Mouse (Mus musculus) lung, adult 2 months (tissue): ENCODE measurements around the gene Ppard. TPM values are rescaled to one million over a fixed set of nuclear protein-coding genes. Genes with fewer than 3 reads are reported as not detected.

Source experiments
- DNase-seq: peaks from one replicate; pipeline ENCODE4 v3.0.0; 2022
- H3K4me1 ChIP-seq: fragments of 200-500 bp; 2 replicates; pipeline ENCODE4 v1.6.1; 2011; ENCODE audit warnings: low read length; ENCODE audit not compliant: control insufficient read depth, insufficient read depth
- H3K4me3 ChIP-seq: fragments of 200-500 bp; replicated peaks from 2 replicates; pipeline ENCODE3; 2011; ENCODE audit warnings: low read depth, mild to moderate bottlenecking, control low read depth, low read length; ENCODE audit errors: extremely low read depth
- CTCF ChIP-seq: fragments of 200-500 bp; IDR thresholded peaks from 2 replicates; pipeline ENCODE4 v1.5.1; 2011; ENCODE audit warnings: mild to moderate bottlenecking, low read length, control low read depth; ENCODE audit not compliant: insufficient read depth
- POLR2A ChIP-seq: fragments of 200-500 bp; IDR thresholded peaks from 2 replicates; pipeline ENCODE4 v1.6.1; 2011; ENCODE audit warnings: low read depth, mild to moderate bottlenecking, control low read depth, low read length, borderline replicate concordance; ENCODE audit errors: extremely low read depth
- WGBS: fragments of 180-500 bp; shearing (Covaris S2); methylation state at CpG from one replicate; pipeline ENCODE4 v1.1.7; 2018; 5-methylcytosine and 5-hydroxymethylcytosine counted together
- polyA plus RNA-seq: library from polyadenylated mRNA; depleted of rRNA; stranded (reverse); fragments of >200 nt; gene quantifications from 2 replicates; pipeline ENCODE4 v1.2.3, GENCODE M21; 2012; rRNA removed

The Ppard gene
- polyA plus RNA-seq, 1 experiment: 41.7 TPM

GRCm38 (mm10) chr17:28345271-28345721, 112.8 kb downstream of the Ppard start:
- peaks cover 24% of the 10 kb centered on the region for H3K4me1 ChIP-seq
- WGBS: 21% methylated on average over 8 of the region's 8 CpGs
- TF ChIP-seq POLR2A (no peak), CTCF (no peak)
- no peak overlapping the region for H3K4me3 ChIP-seq
- DNase-seq: no peak

DNA sequence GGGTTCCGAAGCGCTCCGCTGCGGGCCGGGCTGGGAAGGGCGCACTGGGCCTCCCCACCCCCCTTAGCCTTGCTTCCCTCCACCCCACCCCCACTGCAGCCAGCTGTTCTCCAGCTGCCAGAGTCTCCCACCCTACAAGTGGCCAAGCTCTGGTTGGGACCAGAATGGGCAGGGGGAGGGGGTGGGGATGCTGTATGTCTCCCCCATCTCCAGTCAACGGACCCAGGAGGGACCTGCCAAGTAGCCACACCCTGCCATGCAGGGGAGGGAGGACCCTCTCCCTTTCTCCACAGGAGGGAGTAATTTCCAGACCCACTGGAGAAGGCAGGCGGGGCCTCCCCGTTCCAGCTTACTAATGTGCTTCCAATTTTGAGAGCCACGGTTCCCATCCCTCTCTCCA, 113.4 kb downstream of the Ppard start:
- Histone ChIP-seq H3K4me1 (peaks cover 18% of the 10 kb centered on the region), H3K4me3 (no peak overlapping the region)
- TF ChIP-seq CTCF (no peak), POLR2A (no peak)
- WGBS: 15% methylated on average over 10 of the region's 10 CpGs
- DNase-seq: no peak

GRCm38 (mm10) chr17:28347327-28347726, 114.8 kb downstream of the Ppard start:
- no peak overlapping the region for H3K4me3 ChIP-seq
- H3K4me1 ChIP-seq: peaks cover 19% of the 10 kb centered on the region
- WGBS: 61% methylated on average over 10 of the region's 10 CpGs
- TF ChIP-seq CTCF (no peak), POLR2A (no peak)
- DNase-seq: no peak

DNA sequence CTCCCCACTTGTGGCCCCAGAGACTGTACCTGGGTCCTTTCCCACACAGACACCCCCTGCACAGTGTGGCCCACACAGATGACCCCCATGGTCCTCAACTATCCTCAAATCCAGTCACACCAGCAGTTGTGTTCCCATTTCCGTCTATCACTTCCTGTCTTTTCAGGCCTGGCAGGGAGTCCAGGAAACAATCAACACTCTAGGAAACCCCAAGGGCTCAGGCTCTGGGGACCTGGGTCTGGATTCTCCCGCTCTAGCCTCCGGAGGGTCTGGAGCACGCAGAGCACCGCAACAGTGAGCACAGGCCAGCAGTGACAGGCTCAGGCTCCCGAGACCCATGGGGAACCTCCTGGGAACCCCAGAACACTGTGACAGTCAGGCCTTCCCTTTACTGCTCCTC, 115.7 kb downstream of the Ppard start:
- no peak for DNase-seq
- 27% methylated on average over 6 of the region's 6 CpGs for WGBS
- Histone ChIP-seq H3K4me1 (peaks cover 19% of the 10 kb centered on the region), H3K4me3 (no peak overlapping the region)
- TF ChIP-seq POLR2A: no peak
- TF ChIP-seq CTCF: no peak

DNA sequence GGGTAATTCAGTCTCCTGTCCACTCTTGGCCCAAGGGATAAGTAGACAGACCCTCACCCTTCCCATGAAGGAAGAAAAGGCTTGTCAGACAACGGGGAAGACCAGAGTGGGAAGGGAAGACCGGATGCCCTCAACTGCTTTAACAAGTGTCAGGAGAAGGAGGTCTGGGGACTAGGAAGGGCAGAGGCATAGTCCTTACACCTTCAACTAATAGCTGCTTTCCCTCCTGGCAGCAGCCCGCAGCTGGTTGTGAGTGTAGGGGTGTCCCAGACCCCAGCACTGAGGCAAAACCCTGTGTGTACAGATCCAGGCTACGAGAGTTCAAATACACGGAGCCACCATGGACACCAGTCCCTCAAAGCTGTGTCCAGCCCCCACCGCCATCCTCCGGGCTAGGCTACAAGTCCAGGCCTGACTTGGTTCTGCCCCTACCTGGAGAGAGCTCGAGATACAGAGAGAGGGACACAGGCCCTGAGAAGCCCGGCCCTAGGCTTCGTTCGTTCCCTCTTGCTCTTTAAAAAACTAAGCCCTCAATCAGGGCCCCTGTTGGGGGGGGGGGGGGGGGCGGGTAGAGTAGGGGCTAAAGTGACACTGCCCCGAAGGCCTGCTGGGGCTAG, 116.9 kb downstream of the Ppard start:
- no peak for DNase-seq
- Histone ChIP-seq H3K4me3 (peak overlapping the region; percentile 58), H3K4me1 (peaks cover 19% of the 10 kb centered on the region)
- 24% methylated on average over 13 of the region's 13 CpGs for WGBS
- TF ChIP-seq CTCF (no peak), POLR2A (no peak)

DNA sequence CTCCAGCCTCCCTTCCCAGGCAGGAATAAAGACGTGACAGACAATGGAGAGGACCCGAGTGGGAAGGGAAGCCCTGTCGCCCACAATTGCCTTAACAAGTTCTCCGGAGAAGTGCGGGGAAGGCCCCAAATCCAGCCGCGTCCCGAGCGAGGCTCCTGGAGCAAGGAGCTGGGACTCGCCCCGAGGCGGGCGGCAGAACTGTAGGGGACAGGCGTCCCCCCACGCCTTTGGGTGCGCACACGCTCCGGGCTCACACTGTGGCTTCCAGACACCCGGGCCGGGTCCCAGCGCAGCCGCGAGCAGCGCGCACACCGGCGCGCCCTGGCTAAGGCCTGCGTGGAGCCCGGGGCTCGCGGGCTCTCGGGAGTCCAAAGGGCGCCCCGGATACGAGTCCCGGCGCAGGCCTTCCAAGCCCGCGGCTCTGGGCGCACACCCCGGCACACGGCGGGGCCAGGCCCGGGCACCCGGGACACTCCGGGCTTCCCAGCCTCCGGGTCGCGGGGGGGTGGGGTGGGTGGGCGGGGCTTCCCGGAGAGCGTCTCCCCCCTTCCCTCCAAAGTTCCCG, 117.5 kb downstream of the Ppard start:
- 2% methylated on average over 54 of the region's 54 CpGs for WGBS
- no peak for DNase-seq
- Histone ChIP-seq H3K4me1 (peaks cover 19% of the 10 kb centered on the region), H3K4me3 (peak overlapping the region; percentile 58)
- TF ChIP-seq POLR2A (no peak), CTCF (no peak)

DNA sequence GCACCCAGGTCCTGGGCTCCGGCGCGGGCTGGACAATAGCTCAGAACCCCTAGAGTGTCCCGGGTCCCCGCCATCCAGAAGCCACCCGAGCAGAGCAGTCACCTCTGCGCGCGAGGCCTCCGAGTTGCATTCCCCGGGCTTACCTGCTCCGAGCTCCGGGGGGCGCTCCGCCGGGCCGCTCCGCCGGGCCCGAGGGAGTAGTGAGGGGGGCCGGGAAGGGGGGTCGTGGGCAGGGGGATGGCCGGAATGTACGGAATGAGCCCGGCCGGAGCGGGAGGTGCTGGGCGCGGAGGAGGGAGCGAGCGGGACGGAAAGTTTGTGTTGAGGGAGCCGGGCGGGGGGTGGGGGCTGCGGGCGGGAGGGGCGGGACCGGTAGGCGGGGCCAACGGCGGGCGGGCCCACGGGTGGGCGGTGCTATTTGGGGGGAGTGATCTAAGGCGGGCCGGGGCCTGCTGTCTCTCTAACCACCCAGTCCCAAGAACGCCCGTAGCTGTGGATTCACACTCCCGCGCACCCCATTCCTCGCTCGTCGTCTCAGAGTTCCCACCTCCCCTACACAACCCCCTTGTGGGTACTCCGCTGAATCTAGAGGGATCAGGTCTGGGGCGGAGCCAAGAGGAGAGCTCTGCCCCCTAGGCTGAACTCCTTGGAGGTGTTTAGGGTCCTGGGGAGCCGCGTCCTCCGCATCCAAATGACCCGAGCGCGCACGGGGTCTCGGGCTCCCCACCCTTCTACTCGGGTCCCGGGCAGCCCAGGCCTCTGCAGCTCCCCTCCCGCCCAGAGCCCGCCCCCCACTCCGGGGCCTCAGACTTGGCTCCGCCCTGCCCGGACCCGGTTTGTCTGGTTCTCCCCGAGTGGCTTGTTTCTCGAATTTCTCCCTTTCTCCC, 118.2 kb downstream of the Ppard start, which contains the start of gene Tead3:
Gene Tead3, minus strand, starts transcription at position 352 of the 887 bp plus-strand sequence.
- Histone ChIP-seq H3K4me1 (peaks cover 14% of the 10 kb centered on the region), H3K4me3 (peak within 1 kb of the TSS; percentile 72)
- no peak for TF ChIP-seq CTCF
- peak; percentile 80; the same call in 1 of the 2 replicates for TF ChIP-seq POLR2A
- peak; percentile 81 for DNase-seq
- under 1% methylated on average over 63 of the region's 73 CpGs for WGBS

Other genes starting within 250 kb of the Ppard start
- 13.4 and 16.9 TPM in 2 replicates for gene Tcp11, start 152.1 kb upstream of the Ppard start, polyA plus RNA-seq
- 3.1 and 3.6 TPM in 2 replicates for gene Scube3, start 90.6 kb upstream of the Ppard start, polyA plus RNA-seq
- gene Zfp523, start 55.6 kb upstream of the Ppard start, polyA plus RNA-seq: 69.0 and 75.8 TPM in 2 replicates
- 15.2 and 22.0 TPM in 2 replicates for gene Def6, start 24.9 kb upstream of the Ppard start, polyA plus RNA-seq
- 18.2 and 21.7 TPM in 2 replicates for gene Fance, start 80.8 kb downstream of the Ppard start, polyA plus RNA-seq
- 1,664 and 1,938 TPM in 2 replicates for gene Rpl10a, start 95.8 kb downstream of the Ppard start, polyA plus RNA-seq
- 28.1 and 30.7 TPM in 2 replicates for gene Tead3, start 118.1 kb downstream of the Ppard start, polyA plus RNA-seq
- 7.0 and 7.2 TPM in 2 replicates for gene Tulp1, start 132.5 kb downstream of the Ppard start, polyA plus RNA-seq